Mouse (Mus musculus) megakaryocyte, embryonic 14.5 days (primary cell): ENCODE data around the gene Rhbdl3.

Experiments used
- FLI1 ChIP-seq: IDR thresholded peaks from 2 replicates; pipeline ENCODE4 v1.6.1; 2012; ENCODE audit warnings: low read length, inconsistent platforms, mixed read lengths
- GATA1 ChIP-seq: IDR thresholded peaks from 3 replicates; pipeline ENCODE4 v1.6.1; 2012; ENCODE audit warnings: mixed read lengths, low read length, inconsistent platforms, borderline replicate concordance

DNA sequence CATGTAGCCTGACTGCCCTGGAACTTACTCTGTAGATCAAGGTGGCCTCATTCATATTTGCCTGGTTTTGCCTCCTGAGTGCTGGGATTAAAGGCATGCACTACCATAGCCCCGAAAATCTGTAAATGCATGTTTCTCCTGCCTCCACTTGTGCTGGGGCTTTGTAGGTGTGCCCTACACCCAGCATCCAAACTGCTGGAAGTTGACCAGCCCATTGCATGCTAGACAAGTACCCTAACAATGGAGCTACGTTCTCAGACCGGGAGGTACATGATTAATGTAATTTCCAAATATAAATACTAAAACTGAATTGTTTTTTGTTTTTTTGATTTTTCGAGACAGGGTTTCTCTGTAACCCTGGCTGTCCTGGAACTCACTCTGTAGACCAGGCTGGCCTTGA lies 84.3 kb downstream of the Rhbdl3 start:
- TF ChIP-seq GATA1 = no peak
- no peak for TF ChIP-seq FLI1
